Mouse (Mus musculus) intestine, embryonic 16.5 days (tissue): ENCODE measurements around the gene Gimap9. TPM values are rescaled to one million over a fixed set of nuclear protein-coding genes. Genes with fewer than 3 reads are reported as not detected.
"Not testable (repeated sequence)": the region's sequence is repeated elsewhere in the genome, so short reads cannot be mapped to it uniquely, and the experiment has no call there.

Source experiments
- ATAC-seq: fragments of 200-750 bp; cut with Nextera tagmentation; 2 replicates; pipeline ENCODE4 v1.8.0; 2017; ENCODE audit warnings: moderate TSS enrichment, moderate library complexity
- H3K27ac ChIP-seq: fragments of 300-500 bp; sonication (generic); 2 replicates; pipeline ENCODE4 v1.5.1; 2014; ENCODE audit warnings: mild to moderate bottlenecking, low read length
- H3K27me3 ChIP-seq: fragments of 300-500 bp; sonication (generic); replicated peaks from 2 replicates; pipeline ENCODE4 v1.6.1; 2014; ENCODE audit warnings: low read length, control low read depth, mixed read lengths; ENCODE audit not compliant: control insufficient read depth, insufficient read depth
- H3K36me3 ChIP-seq: fragments of 300-500 bp; sonication (generic); 2 replicates; pipeline ENCODE4 v1.6.1; 2014; ENCODE audit warnings: low read length, control low read depth; ENCODE audit not compliant: control insufficient read depth, insufficient read depth
- H3K4me1 ChIP-seq: fragments of 300-500 bp; sonication (generic); 2 replicates; pipeline ENCODE4 v1.6.1; 2014; ENCODE audit warnings: low read length, control low read depth, mixed read lengths; ENCODE audit not compliant: control insufficient read depth, insufficient read depth
- H3K4me2 ChIP-seq: fragments of 300-500 bp; sonication (generic); 2 replicates; pipeline ENCODE4 v1.6.1; 2014; ENCODE audit warnings: low read depth, low read length, control low read depth
- H3K4me3 ChIP-seq: fragments of 300-500 bp; sonication (generic); 2 replicates; pipeline ENCODE4 v1.5.1; 2014; ENCODE audit warnings: mild to moderate bottlenecking, low read length
- H3K9ac ChIP-seq: fragments of 300-500 bp; sonication (generic); 2 replicates; pipeline ENCODE4 v1.6.1; 2014; ENCODE audit warnings: low read depth, low read length
- H3K9me3 ChIP-seq: fragments of 300-500 bp; sonication (generic); 2 replicates; pipeline ENCODE4 v1.6.1; 2016; ENCODE audit warnings: low read length, control low read depth; ENCODE audit not compliant: control insufficient read depth
- WGBS: fragments of 180-500 bp; shearing (Covaris S2); extraction: QIAGEN DNeasy Blood & Tissue Kit; methylation state at CpG from one replicate; pipeline ENCODE4 v1.1.7; 2014; 5-methylcytosine and 5-hydroxymethylcytosine counted together
- polyA plus RNA-seq: library from polyadenylated mRNA; unstranded; fragments of >200 nt; fragmentation: Nextera tagmentation; extraction: Ambion mirVana; gene quantifications from 2 replicates; pipeline ENCODE4 v1.2.1, GENCODE M21; 2015

Gene Gimap9
- polyA plus RNA-seq, 1 experiment from 2014 or later: 15.9 TPM

DNA sequence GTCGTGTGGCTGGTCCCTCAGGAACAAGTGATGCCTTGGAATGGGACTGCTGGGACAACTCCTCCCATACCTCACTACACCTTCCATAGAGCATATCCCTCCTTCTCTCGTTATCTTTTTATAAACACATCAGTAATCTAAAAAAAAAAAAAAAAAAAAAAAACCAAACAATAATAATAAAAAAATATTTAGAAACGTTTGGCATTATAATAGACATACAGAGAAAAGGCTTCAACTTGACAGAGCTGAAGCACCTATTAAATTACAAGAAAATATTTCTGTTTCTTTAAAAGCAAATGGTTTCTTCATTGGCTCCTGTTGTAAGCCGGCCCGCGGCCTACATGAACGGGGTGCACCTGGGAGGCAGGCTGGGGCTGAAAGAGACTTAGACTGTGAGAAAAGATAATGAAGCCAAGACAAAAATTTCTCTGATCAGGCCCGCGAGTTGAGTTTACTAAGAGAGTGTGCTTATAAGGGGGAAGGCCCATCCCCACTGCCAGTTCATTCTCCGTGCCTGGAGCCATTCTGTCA, 464 bp upstream of the Gimap9 start:
- WGBS: 38% methylated on average over 10 of the region's 10 CpGs

DNA sequence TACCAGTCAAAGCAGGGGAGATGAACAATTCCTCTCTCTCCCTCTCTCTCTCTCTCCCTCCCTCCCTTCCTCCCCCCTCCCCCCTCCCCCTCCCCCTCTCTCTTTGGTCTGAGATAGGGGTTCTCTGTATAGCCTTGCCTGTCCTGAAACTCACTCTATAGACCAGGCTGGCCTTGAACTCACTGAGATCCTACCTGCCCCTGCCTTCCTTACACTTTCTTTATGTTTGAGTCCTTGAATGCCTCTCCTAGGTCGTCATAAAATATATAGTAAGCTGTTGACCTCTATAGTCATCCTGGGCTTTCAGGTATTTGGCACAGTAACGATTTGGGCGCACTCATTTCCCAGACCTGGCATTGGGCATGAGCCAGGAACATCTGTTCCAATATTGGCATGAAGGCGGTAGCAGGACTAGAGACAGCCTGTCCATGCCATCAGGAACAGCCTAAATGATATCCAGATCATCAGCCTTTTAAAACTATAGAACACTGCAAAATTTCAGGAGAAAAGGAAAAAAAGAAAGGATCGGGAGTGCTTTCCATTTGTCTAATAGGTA, 1.0 kb downstream of the Gimap9 start:
- Histone ChIP-seq H3K4me2 (peak overlapping the region; percentile 56; the same call in 1 of the 2 replicates), H3K4me3 (peak overlapping the region; percentile 47; the same call in 1 of the 2 replicates)

More for the DNA sequence above, 464 bp upstream of the Gimap9 start:
- H3K4me3 ChIP-seq: peak overlapping the region; percentile 47
- peak overlapping the region; percentile 59 for H3K9ac ChIP-seq
- ATAC-seq: no peak; the same call in 1 of the 2 replicates
- H3K9me3 ChIP-seq: no peaks in the 10 kb centered on the region
- H3K27me3 ChIP-seq: no peaks in the 10 kb centered on the region
- H3K27ac ChIP-seq: peak overlapping the region; percentile 72
- H3K4me2 ChIP-seq: peak overlapping the region; percentile 56
- peaks cover 3% of the 10 kb centered on the region; the same call in 1 of the 2 replicates for H3K4me1 ChIP-seq
- no peaks in the 10 kb centered on the region for H3K36me3 ChIP-seq

DNA sequence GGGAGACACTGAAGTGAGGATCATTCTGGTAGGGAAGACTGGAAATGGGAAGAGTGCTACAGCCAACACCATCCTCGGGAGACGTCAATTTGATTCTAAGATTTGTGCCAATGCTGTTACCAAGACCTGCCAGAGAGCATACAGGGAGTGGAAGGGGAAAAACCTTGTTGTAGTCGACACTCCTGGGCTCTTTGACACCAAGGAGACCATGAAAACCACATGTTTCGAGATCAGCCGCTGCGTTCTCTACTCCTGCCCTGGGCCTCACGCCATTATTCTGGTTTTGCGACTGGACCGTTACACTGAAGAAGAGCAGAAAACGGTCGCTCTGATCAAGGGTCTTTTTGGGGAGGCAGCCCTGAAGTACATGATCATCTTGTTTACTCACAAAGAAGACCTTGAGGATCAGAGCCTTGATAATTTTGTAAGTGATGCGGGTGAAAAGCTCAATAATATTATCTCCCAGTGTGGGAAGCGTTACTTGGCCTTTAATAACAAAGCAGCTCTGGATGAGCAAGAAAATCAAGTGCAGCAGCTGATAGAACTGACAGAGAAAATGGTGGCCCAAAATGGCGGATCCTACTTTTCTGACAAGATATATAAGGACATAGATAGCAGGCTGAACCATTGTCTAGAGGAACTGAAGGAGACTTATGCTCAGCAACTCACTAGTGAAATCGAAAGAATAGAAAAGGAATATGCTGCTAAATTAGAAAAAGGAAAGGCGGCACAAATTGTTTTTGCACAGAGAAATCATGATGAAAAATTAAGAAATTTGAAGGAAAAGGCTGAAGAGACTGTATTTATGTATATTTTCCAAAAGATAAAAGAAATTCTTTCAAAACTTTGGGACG, 1.8 kb downstream of the Gimap9 start:
- Histone ChIP-seq H3K36me3 (no peaks in the 10 kb centered on the region), H3K27ac (no peak overlapping the region), H3K9me3 (no peaks in the 10 kb centered on the region), H3K4me1 (peaks cover 3% of the 10 kb centered on the region; the same call in 1 of the 2 replicates), H3K27me3 (no peaks in the 10 kb centered on the region), H3K4me3 (no peak overlapping the region), H3K9ac (no peak overlapping the region), H3K4me2 (no peak overlapping the region)
- ATAC-seq: no peak
- WGBS: 92% methylated on average over 17 of the region's 17 CpGs

More for the DNA sequence above, 1.0 kb downstream of the Gimap9 start:
- no peaks in the 10 kb centered on the region for H3K36me3 ChIP-seq
- H3K4me1 ChIP-seq: peaks cover 3% of the 10 kb centered on the region; the same call in 1 of the 2 replicates
- WGBS: 80% methylated on average over 5 of the region's 5 CpGs
- H3K27me3 ChIP-seq: no peaks in the 10 kb centered on the region
- ATAC-seq: no peak
- no peak overlapping the region for H3K27ac ChIP-seq
- no peak overlapping the region for H3K9ac ChIP-seq
- no peaks in the 10 kb centered on the region for H3K9me3 ChIP-seq

DNA sequence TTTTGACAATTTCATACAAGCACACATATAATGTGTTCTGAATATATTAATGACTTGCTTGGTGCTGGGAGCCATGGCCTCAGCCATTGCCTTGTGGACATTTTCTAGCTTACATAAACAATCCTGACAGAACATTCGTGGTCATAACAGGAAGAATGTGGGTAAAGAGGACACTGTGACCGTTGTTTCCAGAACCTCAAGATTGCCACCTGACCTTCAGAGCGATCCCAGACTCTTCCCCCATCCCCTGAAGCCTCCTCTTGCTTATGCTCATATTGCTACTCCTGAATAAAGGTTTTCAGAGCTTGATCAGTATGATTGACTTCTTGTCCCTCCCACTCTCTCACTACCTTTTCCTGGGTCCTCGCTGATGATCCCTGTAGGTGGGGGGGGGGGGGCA, 2.5 kb downstream of the Gimap9 start:
- H3K4me1 ChIP-seq: peaks cover 3% of the 10 kb centered on the region; the same call in 1 of the 2 replicates
- 72% methylated on average over 4 of the region's 4 CpGs for WGBS
- ATAC-seq: no peak

DNA sequence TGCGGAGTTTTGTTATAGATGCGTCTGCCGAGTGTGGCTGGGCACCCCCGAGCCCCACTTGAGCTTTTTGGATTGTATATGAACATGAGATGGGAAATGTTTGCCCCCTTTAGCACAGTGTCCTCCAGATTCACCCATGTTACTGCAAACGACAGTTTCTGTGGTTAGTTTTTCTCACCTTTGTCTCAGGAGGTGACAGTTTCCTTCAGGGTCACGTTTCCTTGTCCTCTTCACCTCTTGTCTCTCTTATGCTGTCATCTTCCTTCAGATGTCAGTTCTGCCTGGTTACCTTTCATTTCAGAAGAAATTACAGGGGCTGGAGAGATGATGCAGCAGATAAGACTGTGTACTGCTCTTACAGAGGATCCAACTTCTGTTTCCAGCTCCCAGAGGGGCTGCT, 3.8 kb downstream of the Gimap9 start:
- H3K9ac ChIP-seq: no peak overlapping the region
- no peak overlapping the region for H3K4me3 ChIP-seq
- no peak overlapping the region for H3K4me2 ChIP-seq
- 83% methylated on average over 6 of the region's 6 CpGs for WGBS
- H3K4me1 ChIP-seq: peaks cover 3% of the 10 kb centered on the region; the same call in 1 of the 2 replicates
- H3K27ac ChIP-seq: no peak overlapping the region
- H3K9me3 ChIP-seq: no peaks in the 10 kb centered on the region
- no peaks in the 10 kb centered on the region for H3K36me3 ChIP-seq
- no peaks in the 10 kb centered on the region for H3K27me3 ChIP-seq
- no peak for ATAC-seq

More for the DNA sequence above, 2.5 kb downstream of the Gimap9 start:
- H3K27me3 ChIP-seq: no peaks in the 10 kb centered on the region
- H3K4me2 ChIP-seq: no peak overlapping the region
- no peaks in the 10 kb centered on the region for H3K9me3 ChIP-seq
- H3K9ac ChIP-seq: no peak overlapping the region
- H3K4me3 ChIP-seq: no peak overlapping the region
- H3K27ac ChIP-seq: no peak overlapping the region
- H3K36me3 ChIP-seq: no peaks in the 10 kb centered on the region

DNA sequence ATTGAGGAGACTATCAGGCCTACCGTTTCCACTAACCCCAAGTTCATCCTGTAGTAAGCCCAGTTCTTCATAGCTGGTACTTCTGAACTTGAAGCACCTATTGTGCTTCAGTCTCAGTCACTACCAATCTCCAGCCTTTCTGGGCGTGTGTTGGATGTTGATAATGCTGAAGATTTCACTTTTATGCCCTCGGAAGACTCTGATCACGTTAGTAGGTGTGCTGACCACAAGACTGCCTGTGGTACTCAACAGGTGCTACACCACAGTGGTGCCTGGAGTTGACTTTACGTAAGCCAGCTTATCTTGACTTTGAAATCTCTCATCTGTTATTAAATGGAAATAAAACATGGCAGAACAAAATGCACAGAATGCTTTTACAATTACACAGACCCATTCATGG, 4.5 kb downstream of the Gimap9 start:
- Histone ChIP-seq H3K36me3 (no peaks in the 10 kb centered on the region), H3K4me3 (no peak overlapping the region), H3K4me1 (no peaks in the 10 kb centered on the region), H3K27me3 (no peaks in the 10 kb centered on the region), H3K27ac (no peak overlapping the region), H3K9me3 (no peaks in the 10 kb centered on the region), H3K4me2 (no peak overlapping the region), H3K9ac (no peak overlapping the region)
- WGBS: 79% methylated on average over 5 of the region's 5 CpGs
- no peak for ATAC-seq

DNA sequence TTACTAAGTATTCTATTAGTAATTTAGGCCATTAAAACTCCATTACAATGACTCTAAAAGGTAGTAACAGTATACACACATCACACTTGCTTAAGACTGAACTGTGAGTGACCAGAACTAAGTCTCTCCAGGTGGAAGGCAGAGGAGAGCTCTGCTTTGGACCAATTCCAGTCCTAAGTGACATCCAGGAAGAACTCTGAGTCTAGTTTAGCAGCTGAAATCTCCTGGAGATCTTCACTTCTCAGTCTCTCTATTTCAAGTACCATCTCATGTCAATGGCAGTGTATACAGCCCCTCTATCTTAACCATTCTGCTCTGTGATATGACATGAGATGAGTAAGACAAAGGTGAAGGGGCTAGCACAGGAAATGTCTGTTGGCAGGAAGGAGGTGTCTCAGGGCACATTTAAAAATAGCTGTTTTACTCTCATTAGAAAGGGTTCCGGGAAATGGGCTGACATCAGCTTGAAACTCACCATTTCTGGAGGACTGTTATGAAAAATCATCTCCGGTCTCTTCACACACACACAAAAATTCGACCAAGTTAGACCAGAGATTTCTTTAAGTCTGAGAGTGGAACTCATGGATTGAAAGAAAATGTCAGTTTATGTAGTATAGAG, 5.7 kb downstream of the Gimap9 start:
- WGBS: 65% methylated on average over 3 of the region's 3 CpGs
- H3K9me3 ChIP-seq: no peaks in the 10 kb centered on the region
- no peak overlapping the region for H3K27ac ChIP-seq
- no peak overlapping the region for H3K4me2 ChIP-seq
- H3K4me3 ChIP-seq: no peak overlapping the region
- ATAC-seq: no peak
- H3K27me3 ChIP-seq: no peaks in the 10 kb centered on the region
- no peak overlapping the region for H3K9ac ChIP-seq
- H3K36me3 ChIP-seq: no peaks in the 10 kb centered on the region
- H3K4me1 ChIP-seq: no peaks in the 10 kb centered on the region

DNA sequence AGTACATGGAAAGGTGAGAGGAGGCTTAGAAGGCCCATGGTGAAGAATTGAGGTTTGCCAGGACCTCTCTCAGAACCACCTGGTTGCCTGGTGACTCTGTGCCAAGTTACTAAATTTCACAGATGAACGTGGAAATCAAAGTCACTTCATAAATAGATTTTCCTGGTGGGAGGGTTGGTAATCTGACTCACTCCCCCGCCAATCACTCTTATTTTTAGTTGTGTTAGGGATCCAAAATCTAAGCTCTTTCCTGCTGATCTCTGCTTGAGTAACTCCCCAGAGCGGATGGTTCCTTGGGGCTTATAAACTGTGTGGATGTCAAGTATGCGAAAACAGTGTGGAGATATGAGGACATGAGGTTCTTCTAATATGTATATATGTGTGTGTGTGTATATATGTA, 6.3 kb downstream of the Gimap9 start:
- Histone ChIP-seq H3K9ac (no peak overlapping the region), H3K27ac (no peak overlapping the region), H3K4me2 (no peak overlapping the region), H3K36me3 (no peaks in the 10 kb centered on the region), H3K27me3 (no peaks in the 10 kb centered on the region), H3K4me1 (no peaks in the 10 kb centered on the region), H3K9me3 (no peaks in the 10 kb centered on the region), H3K4me3 (no peak overlapping the region)
- WGBS: 77% methylated on average over 4 of the region's 4 CpGs
- ATAC-seq: no peak

DNA sequence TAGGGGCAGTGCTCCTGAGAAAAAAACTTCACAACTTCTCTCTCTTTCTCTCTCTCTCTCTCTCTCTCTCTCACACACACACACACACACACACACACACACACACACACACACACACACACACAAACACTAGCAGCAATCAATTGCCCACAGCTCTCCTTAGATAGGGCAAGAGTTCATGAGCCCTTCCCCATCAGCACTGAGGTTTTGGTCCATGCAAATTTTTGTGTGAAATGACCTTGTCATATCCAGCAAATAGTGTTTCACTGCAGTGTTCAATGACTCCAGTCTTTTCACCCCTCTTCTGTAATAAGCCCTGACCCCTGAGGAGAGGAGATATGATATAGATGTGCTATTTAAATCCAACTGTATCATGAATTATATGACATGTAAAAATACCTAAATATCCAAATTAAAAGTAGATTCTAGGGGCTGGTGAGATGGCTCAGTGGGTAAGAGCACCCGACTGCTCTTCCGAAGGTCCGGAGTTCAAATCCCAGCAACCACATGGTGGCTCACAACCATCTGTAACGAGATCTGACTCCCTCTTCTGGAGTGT, 7.4 kb downstream of the Gimap9 start:
- not testable (repeated sequence) for H3K9ac ChIP-seq, H3K4me1 ChIP-seq, H3K36me3 ChIP-seq, H3K9me3 ChIP-seq, H3K27ac ChIP-seq, ATAC-seq, H3K27me3 ChIP-seq, H3K4me3 ChIP-seq, H3K4me2 ChIP-seq
- 94% methylated on average over 3 of the region's 4 CpGs for WGBS
